Mouse (Mus musculus) CD8-positive naive resting alpha-beta T cell, adult 2 months (primary cell): ENCODE measurements around the gene Gm21094.
"Not testable (repeated sequence)": the region's sequence is repeated elsewhere in the genome, so short reads cannot be mapped to it uniquely, and the experiment has no call there.

Experiments
- DNase-seq, 2 experiments: peaks; one replicate each; pipeline ENCODE4 v3.0.0; 2022; ENCODE audit warnings: low read depth in 2 of 2, low spot score in 2 of 2

Gene Gm21094

DNA sequence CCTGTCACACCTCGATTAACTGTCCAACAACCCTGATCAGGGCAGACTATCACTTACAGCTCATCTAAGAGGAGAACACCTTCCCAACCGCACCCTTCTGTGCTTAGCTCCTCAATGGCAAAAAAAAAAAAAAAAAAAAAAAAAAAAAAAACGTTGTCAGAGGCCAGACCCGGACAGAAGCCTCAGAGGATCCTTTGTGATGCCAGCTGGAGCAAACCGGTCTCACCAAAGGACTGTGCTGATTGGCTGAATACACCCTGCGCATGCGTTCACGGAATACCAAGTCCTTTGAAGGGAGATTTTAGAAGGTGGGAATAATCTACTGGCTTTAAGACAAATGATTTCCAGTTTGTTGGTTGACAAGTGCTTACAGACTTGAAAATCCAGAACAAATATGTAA, at the start of gene Gm21094:
TSS of gene Gm21094 (minus strand) at position 101 of the 400 bp plus-strand sequence.
- DNase-seq, result not testable (repeated sequence)
